Mouse (Mus musculus) retina, embryonic 14.5 days (tissue): ENCODE results near the gene Tada3.
"Not testable (repeated sequence)": the region's sequence is repeated elsewhere in the genome, so short reads cannot be mapped to it uniquely, and the experiment has no call there.

Experiments used
- DNase-seq: peaks from one replicate; pipeline ENCODE4 v3.0.0-alpha.2; 2015; ENCODE audit warnings: low spot score

Gene Tada3

GRCm38 (mm10) chr6:113342297-113342696 lies 35.4 kb downstream of the Tada3 start:
- no peak for DNase-seq

- no peak for DNase-seq
These were observed 36.1 kb downstream of the Tada3 start for GRCm38 (mm10) chr6:113341574-113341973.

DNA sequence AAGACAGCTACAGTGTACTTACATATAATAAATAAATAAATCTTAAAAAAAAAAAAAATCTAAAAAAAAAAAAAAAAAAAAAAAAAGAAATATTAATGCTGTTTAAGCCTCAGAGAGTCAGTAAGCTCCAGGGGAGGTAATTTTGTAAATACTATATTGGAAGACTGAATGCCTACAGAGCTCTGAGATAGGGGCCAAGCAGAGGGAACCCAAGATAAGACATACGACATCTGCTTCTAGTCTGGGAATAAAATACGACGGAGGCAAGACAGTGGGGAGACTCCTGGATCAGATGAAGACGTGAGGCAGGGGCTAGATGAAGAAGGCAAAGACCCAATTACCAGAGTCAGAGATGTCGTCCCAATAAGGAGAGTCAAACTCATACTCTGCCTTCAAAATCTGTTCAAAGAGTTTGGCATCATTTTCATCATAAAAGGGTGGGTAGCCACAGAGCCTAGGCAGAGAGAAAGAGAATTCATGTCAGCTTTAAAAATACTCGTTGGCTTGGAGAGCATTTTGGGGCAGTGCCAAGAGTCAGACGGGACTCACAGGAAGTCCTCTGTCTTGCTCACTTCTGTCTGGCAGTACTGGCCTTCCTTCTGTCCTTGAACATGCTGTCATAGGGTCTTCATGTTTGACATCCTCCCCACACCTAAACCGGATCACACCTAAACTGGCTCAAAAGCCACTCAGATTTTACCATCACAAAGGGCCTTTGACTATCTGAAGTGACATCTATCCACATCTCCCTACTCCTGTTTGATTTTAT lies 40.6 kb downstream of the Tada3 start:
- DNase-seq, result no peak

DNA sequence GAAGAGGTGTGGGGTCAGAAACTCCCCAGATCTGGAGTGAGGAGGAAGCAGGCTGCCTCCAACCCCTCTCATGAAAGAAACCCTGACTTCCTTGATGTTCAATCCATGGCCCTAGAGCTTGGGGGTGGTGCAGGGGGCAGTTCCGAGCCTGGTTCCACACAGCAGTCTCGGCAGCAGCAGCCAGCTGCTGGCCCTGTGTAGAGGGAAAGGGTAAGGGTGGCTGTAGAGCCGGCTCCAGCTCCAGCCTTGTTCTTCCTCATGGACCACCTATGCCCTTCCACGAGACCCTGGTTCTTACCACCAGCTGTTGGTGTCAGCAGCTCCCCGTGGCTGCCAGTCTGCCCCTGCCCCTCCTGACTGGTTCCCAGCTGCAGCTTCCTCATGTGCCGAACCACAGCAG lies 43.5 kb downstream of the Tada3 start:
- no peak for DNase-seq

DNA sequence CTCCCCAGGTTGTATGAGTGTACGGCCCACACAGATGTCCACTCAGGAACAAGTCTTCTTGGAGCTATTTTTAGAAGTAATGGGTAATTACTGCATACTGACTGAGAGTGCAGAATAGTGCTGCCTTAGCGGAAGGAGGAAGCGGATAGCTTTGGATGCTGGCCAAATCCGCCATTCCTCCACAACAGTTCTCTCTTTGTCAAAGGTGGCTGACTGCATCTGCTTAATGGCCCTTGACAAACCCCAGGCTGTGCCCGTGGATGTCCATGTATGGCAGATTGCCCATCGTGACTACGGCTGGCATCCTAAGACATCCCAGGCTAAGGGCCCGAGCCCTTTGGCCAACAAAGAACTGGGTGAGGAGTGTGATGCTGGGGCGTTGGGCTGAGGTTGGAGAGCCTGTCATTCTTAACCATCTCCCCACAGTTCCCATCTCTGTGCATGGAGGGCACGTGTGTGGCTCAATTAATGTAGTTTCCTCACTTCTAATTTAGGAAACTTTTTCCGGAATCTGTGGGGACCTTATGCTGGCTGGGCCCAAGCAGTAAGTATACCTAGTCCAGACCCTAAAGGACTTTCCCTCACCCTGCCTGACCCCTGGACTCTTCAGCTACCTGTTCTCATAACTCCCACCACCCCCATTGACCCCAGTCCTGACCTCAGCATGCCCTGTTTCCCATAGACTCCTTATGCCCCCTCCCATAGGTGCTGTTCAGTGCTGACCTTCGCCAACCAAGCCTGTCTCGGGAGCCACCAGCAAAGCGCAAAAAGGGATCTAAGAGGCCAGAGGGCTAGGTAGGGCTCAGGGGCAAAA lies 44.3 kb downstream of the Tada3 start:
- no peak for DNase-seq

DNA sequence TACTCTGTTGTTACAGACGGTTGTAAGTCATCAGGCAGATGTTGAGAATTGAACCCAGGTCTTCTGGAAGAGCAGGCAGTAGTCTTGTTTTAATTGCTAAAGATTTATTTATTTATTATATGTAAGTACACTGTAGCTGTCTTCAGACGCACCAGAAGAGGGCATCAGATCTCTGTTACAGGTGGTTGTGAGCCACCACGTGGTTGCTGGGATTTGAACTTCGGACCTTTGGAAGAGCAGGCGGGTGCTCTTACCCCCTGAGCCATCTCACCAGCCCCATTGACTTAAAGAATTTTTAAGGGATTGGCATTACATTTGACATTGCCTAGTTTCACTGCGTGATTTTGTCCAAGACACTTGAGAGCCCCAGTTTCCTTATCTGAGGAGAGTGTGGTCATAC lies 44.9 kb downstream of the Tada3 start:
- not testable (repeated sequence) for DNase-seq

- no peak for DNase-seq
These were observed 46.0 kb downstream of the Tada3 start for GRCm38 (mm10) chr6:113331721-113332120.

DNA sequence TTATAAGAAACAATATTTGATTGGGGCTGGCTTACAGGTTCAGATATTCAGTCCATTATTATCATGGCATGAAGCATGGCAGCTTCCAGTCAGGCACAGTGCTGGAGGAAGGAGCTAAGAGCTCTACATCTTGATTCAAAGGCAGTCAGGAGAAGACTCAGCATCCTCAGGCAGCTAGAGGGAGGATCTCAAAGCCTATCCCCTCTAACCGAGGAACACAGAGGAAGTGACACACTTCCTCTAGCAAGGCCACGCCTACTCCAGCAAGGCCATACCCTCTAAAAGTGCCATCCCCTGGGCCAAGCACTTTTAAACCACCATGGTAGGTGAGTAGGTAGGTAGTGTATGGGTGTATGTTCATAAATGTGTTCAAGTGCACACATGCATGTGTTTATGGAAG lies 47.1 kb downstream of the Tada3 start:
- no peak for DNase-seq

- DNase-seq, result no peak
These were observed 48.3 kb downstream of the Tada3 start for GRCm38 (mm10) chr6:113329396-113329795.

DNA sequence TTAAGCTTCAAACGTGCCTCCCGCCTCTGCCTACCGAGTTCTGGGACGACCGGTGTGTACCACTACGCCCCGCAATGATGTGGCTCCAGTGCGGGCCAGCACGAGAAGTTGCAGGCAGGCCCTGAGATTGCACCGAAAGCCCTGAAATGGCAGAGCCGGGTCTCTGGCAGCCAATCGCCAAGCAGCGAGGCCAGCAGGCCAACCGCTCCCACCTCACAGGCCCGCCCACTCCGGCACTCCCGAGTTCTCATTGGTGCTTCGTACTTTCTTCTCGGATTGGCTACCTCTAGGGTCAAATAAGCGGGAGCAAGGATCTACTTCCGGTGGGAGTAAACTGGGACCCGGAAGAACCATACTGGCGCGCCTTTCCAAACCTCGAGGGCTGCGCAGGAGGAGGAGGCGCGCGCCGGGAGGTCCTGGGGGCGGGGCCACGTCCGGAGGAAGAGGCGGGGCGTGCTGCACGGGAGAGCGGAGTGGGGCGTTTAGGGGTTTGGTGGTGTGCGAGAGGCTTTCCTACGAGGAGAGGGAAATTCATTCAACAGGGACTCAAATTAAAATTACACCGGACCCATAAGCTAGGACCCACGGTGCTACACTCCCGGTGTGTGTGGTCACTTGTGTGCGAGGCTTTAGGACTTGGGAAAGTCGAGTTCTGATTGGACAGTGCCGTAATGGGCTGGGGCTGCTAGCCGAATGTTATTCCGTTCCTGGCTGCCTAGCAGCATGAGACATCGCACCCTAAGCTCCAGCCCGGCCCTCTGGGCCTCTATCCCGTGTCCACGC lies 51.0 kb downstream of the Tada3 start, which contains the start of gene Ogg1:
Ogg1 (plus strand) TSS at position 440 of the 783 bp plus-strand sequence.
- peak; percentile 98 for DNase-seq
